Mouse (Mus musculus) hindbrain, embryonic 16.5 days (tissue): ENCODE results near the gene Asxl2. TPM values are rescaled to one million over a fixed set of nuclear protein-coding genes. Genes with fewer than 3 reads are reported as not detected.

Source experiments
- ATAC-seq: fragments of 200-750 bp; cut with Nextera tagmentation; 2 replicates; pipeline ENCODE4 v1.8.0; 2017; ENCODE audit warnings: moderate TSS enrichment, moderate library complexity
- H3K27ac ChIP-seq: fragments of 300-500 bp; sonication (generic); 2 replicates; pipeline ENCODE4 v1.5.1; 2014; ENCODE audit warnings: low read depth, mild to moderate bottlenecking, control low read depth, low read length, moderate library complexity
- H3K27me3 ChIP-seq: fragments of 300-500 bp; sonication (generic); replicated peaks from 2 replicates; pipeline ENCODE4 v1.6.1; 2014; ENCODE audit warnings: low read length; ENCODE audit not compliant: control insufficient read depth, insufficient read depth
- H3K36me3 ChIP-seq: fragments of 300-500 bp; sonication (generic); 2 replicates; pipeline ENCODE4 v1.6.1; 2014; ENCODE audit warnings: mild to moderate bottlenecking, low read length, moderate library complexity, mixed read lengths; ENCODE audit not compliant: control insufficient read depth, insufficient read depth
- H3K4me1 ChIP-seq: fragments of 300-500 bp; sonication (generic); 2 replicates; pipeline ENCODE4 v1.6.1; 2014; ENCODE audit warnings: low read depth, low read length; ENCODE audit not compliant: control insufficient read depth, insufficient read depth
- H3K4me2 ChIP-seq: fragments of 300-500 bp; sonication (generic); 2 replicates; pipeline ENCODE4 v1.6.1; 2014; ENCODE audit warnings: mild to moderate bottlenecking, low read length, control low read depth, moderate library complexity
- H3K4me3 ChIP-seq: fragments of 300-500 bp; sonication (generic); 2 replicates; pipeline ENCODE4 v1.5.1; 2014; ENCODE audit warnings: mild to moderate bottlenecking, low read length, control low read depth, moderate library complexity
- H3K9ac ChIP-seq: fragments of 300-500 bp; sonication (generic); 2 replicates; pipeline ENCODE4 v1.6.1; 2014; ENCODE audit warnings: low read depth, mild to moderate bottlenecking, control low read depth, low read length, moderate library complexity
- H3K9me3 ChIP-seq: fragments of 300-500 bp; sonication (generic); 2 replicates; pipeline ENCODE4 v1.6.1; 2014; ENCODE audit warnings: mild to moderate bottlenecking, low read length, moderate library complexity; ENCODE audit not compliant: control insufficient read depth
- WGBS: fragments of 180-500 bp; shearing (Covaris S2); extraction: QIAGEN DNeasy Blood & Tissue Kit; methylation state at CpG from one replicate; pipeline ENCODE4 v1.1.7; 2014; 5-methylcytosine and 5-hydroxymethylcytosine counted together
- polyA plus RNA-seq: library from polyadenylated mRNA; unstranded; fragments of >200 nt; fragmentation: Nextera tagmentation; extraction: Ambion mirVana; gene quantifications from 2 replicates; pipeline ENCODE4 v1.2.1, GENCODE M21; 2015

The Asxl2 gene
- 10.1 and 11.2 TPM in 2 replicates for polyA plus RNA-seq

DNA sequence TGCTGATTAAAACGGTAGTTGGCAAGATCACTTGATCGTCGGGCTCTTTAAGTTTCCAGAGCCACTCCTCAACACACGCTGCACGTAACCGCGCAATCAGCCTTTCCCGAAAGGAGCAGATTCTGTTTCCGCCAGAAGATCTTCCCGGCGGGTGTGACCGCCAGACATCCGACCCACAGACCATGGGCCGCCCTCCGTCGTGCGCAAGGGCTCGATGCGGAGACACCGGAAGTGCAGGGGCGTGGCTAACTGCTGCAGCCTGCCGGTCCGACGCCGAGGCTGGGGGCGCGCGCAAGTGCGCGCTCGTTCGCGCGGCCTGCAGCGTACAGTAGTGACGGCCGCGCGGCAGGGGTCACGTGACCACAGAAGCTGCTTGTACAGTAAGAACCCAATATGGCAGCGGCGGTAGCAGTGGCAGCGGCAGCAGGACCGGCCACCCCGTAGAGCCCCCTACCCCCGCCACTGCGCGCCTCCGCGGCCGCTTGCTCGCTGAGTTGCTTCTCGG lies at the start of gene Asxl2:
Gene Asxl2 (plus strand): TSS at position 328 of the 505 bp plus-strand sequence.
- Histone ChIP-seq H3K4me3 (peak within 1 kb of the TSS; percentile 95), H3K4me1 (peaks cover 14% of the 10 kb centered on the region), H3K4me2 (peak within 1 kb of the TSS; percentile 54), H3K27ac (peak within 1 kb of the TSS; percentile 96), H3K9me3 (no peaks in the 10 kb centered on the region), H3K9ac (peak within 1 kb of the TSS; percentile 89), H3K27me3 (no peaks in the 10 kb centered on the region), H3K36me3 (no peaks in the 10 kb centered on the region)
- peak; percentile 96 for ATAC-seq
- WGBS: 0% methylated on average over 48 of the region's 53 CpGs

DNA sequence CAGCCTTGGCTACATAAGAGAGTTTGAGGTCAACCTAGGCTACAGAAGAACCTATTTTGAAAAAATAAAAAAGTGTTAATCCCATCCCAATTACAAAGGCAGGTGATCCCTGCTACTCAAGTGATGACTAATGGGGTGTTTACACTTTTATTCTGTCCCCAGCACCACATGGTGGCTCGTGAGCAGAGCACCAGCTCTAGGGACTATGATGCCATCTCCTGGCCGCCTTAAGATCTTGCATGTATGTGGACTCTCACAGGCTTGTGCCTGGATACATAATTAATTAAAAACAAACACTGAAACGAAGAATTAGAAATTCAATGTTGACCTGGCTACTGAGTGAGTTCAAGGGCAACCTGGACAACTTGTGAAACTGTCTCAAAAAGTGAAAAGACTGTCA lies 49.5 kb upstream of the Asxl2 start:
- Histone ChIP-seq H3K27ac (no peak overlapping the region), H3K36me3 (peaks cover 14% of the 10 kb centered on the region), H3K27me3 (no peaks in the 10 kb centered on the region), H3K9ac (no peak overlapping the region), H3K9me3 (no peaks in the 10 kb centered on the region), H3K4me3 (no peak overlapping the region), H3K4me2 (no peak overlapping the region), H3K4me1 (peaks cover 9% of the 10 kb centered on the region)
- no peak for ATAC-seq
- WGBS: 26% methylated on average over 3 of the region's 3 CpGs

DNA sequence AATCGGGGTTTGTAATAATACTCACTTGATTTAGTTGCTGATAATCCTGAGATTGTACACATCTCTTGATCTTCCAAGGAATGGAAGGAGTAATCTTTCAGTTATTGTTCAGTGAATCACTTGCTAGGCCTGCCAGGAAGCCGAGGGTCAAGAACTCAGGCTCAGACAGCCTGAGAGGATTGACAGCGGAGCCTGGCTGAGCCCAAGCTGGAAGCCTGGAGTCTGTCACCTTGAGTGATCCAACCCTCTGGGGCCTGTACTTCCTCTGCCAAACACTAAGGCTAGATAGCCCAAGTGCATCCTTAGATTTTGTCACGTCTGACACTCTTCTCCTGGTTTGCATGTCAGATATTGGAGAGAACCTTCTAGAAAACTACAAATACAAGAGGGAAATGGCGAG lies 48.9 kb upstream of the Asxl2 start:
- peaks cover 3% of the 10 kb centered on the region for H3K4me1 ChIP-seq
- ATAC-seq: no peak
- no peak overlapping the region for H3K9ac ChIP-seq
- no peak overlapping the region for H3K27ac ChIP-seq
- WGBS: 79% methylated on average over 5 of the region's 5 CpGs
- no peak overlapping the region for H3K4me3 ChIP-seq
- H3K4me2 ChIP-seq: no peak overlapping the region
- H3K27me3 ChIP-seq: no peaks in the 10 kb centered on the region
- peaks cover 15% of the 10 kb centered on the region for H3K36me3 ChIP-seq
- H3K9me3 ChIP-seq: no peaks in the 10 kb centered on the region

DNA sequence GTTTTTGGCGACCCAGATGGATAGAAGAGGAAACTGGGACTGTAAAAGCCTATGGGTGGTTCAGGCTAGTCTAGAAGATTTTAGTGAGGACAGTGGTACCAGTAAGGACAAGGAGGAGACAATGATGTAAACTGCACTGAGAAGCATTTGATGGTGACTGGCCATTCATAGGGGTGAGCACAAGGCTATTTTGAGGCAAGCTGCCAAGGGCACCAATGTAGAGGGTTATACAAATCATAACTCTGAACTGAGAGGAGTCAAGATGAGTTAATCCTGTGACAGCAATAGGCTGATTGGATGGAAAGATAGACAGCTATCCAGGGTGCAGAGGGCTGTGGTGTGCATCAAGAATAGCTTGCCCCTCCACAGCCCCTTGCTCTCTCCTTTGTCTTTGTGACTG lies 41.8 kb upstream of the Asxl2 start:
- 75% methylated on average over 1 of the region's 1 CpGs for WGBS
- H3K27ac ChIP-seq: no peak overlapping the region; the same call in 1 of the 2 replicates

DNA sequence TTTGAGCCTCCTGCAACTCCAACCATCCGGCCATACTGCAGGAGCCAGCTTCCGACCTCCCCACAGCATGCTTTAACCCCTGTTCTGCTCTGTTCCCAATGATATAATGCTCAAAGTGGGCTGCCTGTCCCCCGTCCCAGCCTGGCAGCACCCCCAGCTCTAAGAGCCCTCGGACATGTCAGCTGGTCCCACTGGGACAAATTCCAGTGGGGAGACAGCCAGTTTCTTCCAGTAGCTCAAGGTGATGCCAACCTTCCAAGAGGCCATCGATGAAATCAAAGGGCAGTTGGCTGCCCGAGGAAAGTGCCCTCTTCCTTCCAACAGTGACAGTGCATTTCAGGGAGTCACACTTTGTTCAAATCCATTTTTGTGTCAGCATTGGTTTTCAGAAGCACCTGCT lies 41.4 kb upstream of the Asxl2 start:
- H3K27me3 ChIP-seq: no peaks in the 10 kb centered on the region
- peaks cover 27% of the 10 kb centered on the region for H3K36me3 ChIP-seq
- no peak overlapping the region for H3K9ac ChIP-seq
- 61% methylated on average over 6 of the region's 6 CpGs for WGBS
- H3K4me3 ChIP-seq: no peak overlapping the region
- no peak overlapping the region for H3K4me2 ChIP-seq
- H3K4me1 ChIP-seq: peaks cover 10% of the 10 kb centered on the region
- ATAC-seq: no peak; the same call in 1 of the 2 replicates
- H3K27ac ChIP-seq: peak overlapping the region; percentile 4
- H3K9me3 ChIP-seq: no peaks in the 10 kb centered on the region

More for the DNA sequence above, 41.8 kb upstream of the Asxl2 start:
- Histone ChIP-seq H3K27me3 (no peaks in the 10 kb centered on the region), H3K36me3 (peaks cover 24% of the 10 kb centered on the region), H3K4me1 (peaks cover 10% of the 10 kb centered on the region), H3K4me2 (no peak overlapping the region), H3K4me3 (no peak overlapping the region), H3K9me3 (no peaks in the 10 kb centered on the region), H3K9ac (no peak overlapping the region)
- no peak; the same call in 1 of the 2 replicates for ATAC-seq

DNA sequence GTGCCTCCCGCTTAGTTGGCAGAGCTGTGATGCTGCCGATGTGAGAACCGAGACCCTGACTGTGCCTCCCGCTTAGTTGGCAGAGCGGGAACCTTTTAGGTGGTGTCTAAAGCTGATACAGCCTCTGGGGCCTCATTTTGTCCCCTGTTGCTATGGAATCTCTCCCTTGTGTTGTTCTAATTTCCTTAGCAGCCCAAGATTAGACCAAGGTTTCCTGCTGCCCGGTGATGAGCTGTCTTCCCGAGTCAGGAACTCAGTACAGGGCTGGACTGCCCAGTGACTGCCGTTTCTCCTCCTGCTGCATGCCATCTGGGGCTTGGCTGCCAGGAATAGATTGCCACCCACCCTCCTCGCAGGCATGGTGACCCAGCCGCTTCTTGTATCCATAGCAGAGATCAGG lies 40.7 kb upstream of the Asxl2 start:
- H3K4me2 ChIP-seq: no peak overlapping the region; the same call in 1 of the 2 replicates
- peak overlapping the region; percentile 49 for H3K27ac ChIP-seq
- H3K9me3 ChIP-seq: no peaks in the 10 kb centered on the region
- WGBS: 42% methylated on average over 10 of the region's 10 CpGs
- H3K4me1 ChIP-seq: peaks cover 10% of the 10 kb centered on the region
- no peaks in the 10 kb centered on the region for H3K27me3 ChIP-seq
- H3K9ac ChIP-seq: no peak overlapping the region
- ATAC-seq: peak; percentile 28
- H3K4me3 ChIP-seq: no peak overlapping the region
- H3K36me3 ChIP-seq: peaks cover 27% of the 10 kb centered on the region

DNA sequence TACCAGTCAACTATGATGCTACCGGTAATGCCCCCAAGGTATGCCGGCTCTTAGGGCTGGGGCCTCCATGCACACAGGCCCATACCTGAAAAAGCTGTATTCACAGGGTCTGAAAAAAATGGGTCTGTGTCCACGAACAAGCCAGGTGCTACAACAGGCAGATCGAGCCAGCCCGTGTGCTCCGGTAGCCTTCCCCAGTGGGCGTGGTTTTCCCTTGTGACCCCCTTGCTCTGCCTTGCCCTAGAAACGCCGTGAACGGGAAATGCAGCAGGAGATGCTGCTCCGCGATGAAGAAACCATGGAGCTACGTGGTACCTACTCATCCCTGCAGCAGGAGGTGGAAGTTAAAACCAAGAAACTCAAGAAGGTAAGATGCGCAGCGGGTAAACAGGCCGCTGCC lies 38.8 kb upstream of the Asxl2 start:
- Histone ChIP-seq H3K4me2 (no peak overlapping the region), H3K36me3 (peaks cover 27% of the 10 kb centered on the region), H3K4me1 (peaks cover 10% of the 10 kb centered on the region), H3K27ac (no peak overlapping the region), H3K27me3 (no peaks in the 10 kb centered on the region), H3K9me3 (no peaks in the 10 kb centered on the region), H3K9ac (no peak overlapping the region), H3K4me3 (no peak overlapping the region)
- ATAC-seq: no peak
- 95% methylated on average over 16 of the region's 16 CpGs for WGBS

DNA sequence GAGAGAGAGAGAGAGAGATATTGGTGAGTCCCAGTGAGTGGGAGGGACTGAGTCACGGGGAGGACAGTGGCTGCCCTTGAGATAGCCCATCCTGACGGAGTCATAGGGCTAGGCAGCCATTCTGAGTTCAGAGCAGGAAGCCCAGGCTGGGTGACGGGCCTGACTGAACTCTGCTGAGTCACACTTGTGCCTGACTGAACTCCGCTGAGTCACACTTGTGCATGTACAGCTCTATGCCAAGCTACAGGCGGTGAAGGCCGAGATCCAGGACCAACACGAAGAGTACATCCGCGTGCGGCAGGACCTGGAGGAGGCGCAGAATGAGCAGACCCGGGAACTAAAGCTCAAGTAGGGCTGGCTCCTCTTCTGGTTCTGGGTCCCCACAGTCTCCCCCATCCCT lies 37.3 kb upstream of the Asxl2 start:
- Histone ChIP-seq H3K9ac (no peak overlapping the region), H3K27ac (no peak overlapping the region), H3K4me3 (no peak overlapping the region), H3K36me3 (peaks cover 34% of the 10 kb centered on the region), H3K27me3 (no peaks in the 10 kb centered on the region), H3K4me2 (no peak overlapping the region), H3K9me3 (no peaks in the 10 kb centered on the region), H3K4me1 (peaks cover 10% of the 10 kb centered on the region)
- no peak for ATAC-seq
- 91% methylated on average over 12 of the region's 12 CpGs for WGBS

DNA sequence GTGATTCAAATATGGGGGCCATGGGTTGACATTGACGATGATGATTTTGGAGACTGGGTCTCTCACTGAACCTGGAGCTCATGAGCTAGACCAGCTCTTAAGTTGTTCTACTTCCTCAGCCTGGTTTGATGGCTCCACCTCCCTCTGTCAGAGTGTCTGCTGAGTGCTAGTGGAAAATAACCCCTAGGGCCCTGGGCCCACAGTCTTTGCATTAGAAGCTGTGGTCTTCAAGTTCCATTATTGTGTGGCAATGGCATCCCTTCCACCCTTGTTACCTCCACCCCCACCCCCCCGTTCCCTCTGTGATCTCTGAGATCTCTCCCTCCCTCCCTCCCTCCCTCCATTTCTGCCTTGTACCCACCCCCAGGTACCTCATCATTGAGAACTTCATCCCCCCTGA lies 36.6 kb upstream of the Asxl2 start:
- no peak overlapping the region for H3K4me3 ChIP-seq
- no peaks in the 10 kb centered on the region for H3K9me3 ChIP-seq
- H3K36me3 ChIP-seq: peaks cover 36% of the 10 kb centered on the region
- H3K4me1 ChIP-seq: peaks cover 8% of the 10 kb centered on the region
- H3K27ac ChIP-seq: no peak overlapping the region
- no peak overlapping the region for H3K9ac ChIP-seq
- H3K4me2 ChIP-seq: no peak overlapping the region
- no peaks in the 10 kb centered on the region for H3K27me3 ChIP-seq
- 98% methylated on average over 2 of the region's 2 CpGs for WGBS
- no peak for ATAC-seq
